Mouse (Mus musculus): ENCODE measurements at regions not wholly inside any gene's neighbourhood (a gene's known extent, or its start where the extent isn't known, plus 50 kb on each side); places are given as distances from the start of the nearest gene placed in this dataset.
A peak's percentile ranks its signal among the peaks of the same experiment; 100 is the strongest.

DNA sequence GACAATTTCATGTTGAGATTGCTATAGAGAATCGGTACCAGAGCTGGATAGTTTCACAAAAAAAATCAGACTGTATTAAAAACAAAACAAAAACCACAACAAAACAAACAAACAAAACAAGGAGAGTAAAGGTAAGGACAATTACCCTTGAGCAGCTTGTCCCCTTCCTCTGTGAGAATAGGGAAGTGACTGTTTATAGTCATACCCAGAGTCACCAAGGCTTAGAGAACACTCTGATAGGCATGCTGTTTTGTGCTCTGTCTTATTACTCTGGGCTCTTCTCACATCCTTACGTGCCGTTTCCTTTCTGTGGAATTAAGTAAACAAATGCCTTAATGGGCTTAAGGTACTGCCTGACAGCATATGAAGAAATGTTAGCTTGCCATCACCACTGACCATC is 186.7 kb upstream of the Btg1 start:
- DNase-seq = no peak

DNA sequence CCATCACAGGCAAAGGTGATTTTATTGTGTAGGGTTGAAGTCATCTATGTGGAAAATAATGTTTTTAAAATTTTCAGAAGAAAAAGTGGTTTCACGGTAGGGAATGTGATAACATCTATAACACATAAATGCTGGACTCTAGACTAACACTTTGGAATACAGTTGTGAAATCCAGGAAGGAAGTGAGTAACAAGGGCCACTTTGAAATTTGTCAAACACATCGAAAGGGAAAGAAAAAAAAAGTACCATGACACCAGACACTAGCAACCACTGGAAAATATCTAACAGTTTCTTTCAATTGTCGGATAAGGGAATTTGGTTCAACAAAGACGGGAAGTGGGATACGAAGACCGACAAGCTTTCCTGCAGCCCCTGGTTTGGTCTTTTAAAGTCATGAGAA is 181.7 kb upstream of the Btg1 start:
- no peak for DNase-seq

DNA sequence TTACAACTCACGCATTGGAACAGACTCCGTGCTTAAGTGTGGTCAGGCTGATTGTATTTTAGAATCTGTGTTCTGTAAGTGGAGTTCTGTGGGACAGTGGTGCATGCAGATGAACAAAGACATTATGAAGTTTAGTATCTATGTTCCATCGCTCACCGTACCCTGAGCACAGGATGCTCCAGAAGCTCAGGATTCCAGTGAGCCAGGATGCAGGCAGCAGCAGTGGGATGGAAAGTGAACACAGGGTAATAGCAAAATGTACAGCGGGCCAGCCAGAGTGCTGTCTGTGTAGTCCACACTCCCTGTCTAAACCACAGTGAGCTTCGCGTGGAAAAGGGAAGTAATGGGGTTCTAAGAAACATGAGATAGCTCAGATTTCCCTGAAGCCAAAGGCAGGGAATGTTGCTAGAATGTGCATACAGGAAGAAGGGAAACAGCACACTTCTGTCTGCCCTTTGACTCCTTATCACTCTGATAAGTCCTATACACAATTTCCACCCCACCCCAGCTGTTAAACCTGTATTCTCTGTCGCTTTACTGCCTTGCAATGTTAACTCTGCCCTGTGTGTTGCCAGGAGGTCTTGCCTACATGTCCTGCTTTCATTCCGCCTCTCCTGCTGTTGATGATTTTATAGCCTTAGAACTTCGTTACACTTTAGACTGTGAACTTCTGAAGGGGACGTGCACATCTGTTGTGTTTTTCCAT is 178.3 kb upstream of the Btg1 start:
- no peak for DNase-seq

DNA sequence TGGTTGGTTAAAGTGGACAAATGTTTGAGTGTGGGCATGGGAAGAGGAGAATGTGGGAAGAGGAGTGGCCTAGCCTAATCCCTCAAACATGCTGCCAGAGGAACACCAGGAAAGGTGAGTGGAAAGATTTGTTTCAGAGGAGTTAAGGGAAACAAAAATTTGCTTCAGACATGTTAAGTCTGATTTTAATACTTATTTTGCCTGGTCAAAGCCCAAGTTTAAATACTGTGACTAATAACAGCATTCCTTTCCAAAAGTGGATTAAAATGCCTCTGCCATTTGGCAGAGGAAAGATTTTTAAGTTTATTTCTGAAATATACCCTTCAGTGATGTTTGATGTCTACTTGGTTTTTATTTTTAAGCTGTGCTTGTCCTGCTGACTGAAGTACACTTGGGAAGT is 174.6 kb upstream of the Btg1 start:
- no peak for DNase-seq

DNA sequence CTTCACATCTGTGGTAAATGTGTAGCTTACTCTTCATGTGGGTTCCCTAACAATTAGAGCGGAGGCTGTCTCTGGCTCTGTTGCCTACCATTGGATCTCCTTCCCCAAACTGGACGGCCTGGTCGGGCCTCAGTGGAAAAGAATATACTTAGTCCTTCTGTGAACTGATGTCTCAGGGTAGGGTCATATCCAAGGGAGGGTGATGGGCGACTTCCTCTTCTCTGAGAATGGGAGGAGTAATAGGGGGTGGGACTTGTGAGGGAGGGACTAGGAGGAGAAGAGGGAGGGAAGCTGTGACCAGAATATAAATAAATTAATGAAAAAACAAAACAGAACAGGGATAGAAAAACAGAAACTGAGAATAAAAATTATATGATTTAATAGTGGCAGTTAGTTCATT is 166.5 kb upstream of the Btg1 start:
- DNase-seq = no peak

DNA sequence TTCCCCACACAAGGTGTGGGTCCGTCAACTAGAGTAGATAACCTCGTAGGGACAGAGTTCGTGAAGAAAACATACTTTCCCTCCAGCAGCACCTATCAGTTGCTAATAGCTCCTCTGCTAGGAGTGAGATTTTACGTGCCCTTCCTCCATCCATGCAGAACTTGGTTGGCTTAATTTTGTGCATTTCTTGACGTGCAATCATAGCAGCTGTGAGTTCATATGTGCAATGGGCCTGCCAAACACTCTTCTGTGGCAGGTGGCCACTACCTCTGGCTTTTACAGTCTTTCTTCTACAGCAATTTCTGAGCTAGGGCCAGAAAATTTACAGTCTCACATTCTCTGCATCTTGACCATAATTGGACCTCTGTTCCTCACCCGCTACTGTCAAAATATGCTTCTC is 161.9 kb upstream of the Btg1 start:
- no peak for DNase-seq

DNA sequence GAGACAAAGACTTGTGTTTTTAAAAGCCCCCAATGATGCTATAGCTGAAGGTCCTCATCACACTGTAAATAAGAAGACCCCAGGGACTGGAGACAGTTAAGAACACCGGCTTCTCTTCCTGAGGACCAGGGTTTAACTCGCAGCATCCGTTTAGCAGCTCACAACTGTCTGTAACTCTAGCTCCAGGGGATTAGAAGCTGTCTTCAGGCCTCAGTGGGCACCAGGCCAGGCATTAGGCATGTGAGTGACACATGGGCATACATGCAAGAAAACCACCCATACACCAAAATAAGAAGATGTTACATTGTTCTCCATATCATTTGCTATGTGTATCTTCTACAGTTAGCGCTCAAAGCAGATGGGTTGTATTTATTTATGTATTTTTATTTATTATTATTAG is 158.3 kb upstream of the Btg1 start:
- DNase-seq = no peak

DNA sequence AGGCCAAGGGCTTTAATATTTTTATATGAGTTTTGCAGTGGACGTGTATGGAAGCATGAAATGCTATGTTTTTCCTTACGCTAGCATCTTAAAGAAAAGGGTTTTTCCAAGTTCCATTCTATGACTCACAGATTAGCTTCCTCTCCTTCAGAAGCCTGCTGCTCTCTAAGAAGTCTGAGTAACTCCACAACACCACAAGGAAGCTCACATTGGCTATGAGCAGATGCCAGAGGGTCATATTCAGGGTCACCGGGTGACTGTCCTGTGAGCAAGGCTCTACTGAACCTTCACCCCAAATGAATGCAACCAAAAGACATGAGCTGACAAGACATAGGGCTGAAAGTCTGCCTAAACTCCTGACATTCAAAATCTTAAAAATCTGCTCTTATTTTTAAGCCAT is 157.6 kb upstream of the Btg1 start:
- DNase-seq = no peak

DNA sequence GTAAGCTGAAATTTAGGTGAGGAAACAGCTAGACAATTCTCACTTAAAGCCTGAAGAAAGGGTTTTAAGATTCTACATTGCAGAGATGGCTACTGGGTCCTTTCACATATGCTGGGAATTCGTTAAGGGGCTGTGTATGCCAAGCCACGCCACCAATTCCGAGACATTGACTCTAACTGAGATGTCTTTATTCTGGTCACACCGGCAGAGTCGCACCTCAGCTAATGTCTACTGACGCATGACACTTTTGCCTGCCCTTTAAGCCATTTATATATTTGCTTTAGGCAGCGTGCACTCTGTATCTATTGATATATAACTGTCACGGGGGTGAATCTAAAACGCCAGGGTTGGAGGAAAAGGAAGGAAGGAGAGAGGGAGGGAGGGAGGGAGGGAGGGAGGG is 156.7 kb upstream of the Btg1 start:
- no peak for DNase-seq

DNA sequence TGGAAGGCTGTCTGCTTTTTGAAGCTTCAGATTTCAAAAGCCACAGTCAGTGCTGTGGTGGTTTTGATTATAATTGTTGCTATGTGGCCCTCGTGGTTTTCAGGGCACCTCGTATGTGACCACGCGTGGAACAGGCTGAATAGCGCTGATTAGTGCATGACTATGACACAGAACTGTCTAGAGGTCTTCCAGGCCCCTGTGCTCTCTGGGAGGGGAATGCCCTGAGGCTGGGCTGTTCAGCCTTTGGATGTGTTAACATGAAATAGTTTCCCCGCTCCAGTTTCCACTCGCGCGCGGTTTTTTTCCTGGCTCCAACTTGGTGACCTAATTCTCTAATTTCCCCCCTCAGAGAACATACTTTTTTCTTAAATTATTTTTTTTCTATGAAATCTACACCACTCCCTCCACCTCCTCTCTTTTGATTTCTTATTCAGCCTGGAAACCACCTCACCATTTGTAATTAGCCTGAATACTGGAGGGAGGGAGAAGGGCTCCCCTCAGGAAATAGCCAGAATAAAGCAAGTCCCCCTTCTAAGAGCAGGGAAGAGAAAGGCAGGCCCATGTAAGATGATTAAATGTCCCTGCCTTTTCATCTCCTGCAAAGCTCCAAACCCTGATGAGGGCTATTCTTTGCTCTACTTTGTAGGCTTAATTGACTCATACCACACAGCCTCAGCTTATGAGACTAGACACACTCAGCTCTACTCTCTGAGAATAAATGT is 156.0 kb upstream of the Btg1 start:
- DNase-seq = no peak

DNA sequence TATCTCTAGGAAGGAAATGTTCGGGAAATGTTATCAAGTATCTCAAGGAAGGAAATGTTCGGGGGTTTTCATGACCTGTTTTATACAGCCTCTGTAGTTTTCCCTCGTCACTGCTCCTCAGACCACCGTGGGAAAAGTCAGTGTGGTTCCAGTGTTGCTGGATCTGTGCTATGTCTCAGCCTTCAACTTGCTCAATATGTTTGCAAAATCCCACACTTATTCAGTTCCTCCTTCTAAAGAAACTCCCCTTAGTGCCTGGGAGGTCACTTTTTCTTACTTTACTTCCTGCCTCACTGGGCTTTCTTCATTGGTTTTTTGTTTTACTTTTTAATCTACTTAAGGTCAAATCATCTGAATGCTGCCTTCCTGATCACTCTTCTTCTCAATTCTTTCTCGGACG is 150.8 kb upstream of the Btg1 start:
- DNase-seq = no peak

DNA sequence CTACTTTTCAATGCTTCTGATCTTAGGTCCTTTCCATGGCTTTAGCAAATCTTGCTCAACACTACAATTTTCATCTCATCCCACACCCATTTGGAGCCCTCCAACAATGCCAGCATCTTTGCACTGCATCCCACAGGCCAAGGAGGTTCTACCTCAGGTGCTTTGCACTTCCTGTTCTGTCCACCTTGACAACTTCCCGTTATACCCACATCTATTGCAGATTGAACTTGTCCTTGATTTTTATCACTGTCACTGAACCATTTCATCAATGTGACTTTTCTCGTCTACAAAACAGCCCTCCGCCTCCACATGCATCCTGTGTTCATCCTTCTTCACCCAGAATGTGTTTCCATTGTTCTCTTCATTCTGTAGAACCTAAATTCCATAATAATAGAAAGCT is 150.0 kb upstream of the Btg1 start:
- DNase-seq = no peak

DNA sequence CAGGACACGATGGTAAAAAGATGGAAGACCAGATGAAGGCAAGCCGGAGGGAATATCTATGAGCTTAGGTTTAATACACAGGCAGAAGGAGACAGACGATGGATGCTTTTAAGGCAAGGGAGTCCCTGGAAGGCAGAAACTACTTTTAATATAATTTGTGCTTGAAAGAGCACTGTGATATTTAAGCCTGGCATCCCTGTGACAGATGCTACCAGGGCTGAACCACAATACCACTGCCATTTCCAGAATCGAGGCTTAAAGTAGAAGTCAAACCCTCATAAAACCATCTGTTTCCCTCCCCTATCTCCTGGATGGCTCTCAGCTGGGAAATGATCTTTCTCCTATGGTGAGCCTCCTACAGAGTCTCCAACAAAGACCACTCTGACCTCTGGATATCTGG is 149.1 kb upstream of the Btg1 start:
- no peak for DNase-seq

DNA sequence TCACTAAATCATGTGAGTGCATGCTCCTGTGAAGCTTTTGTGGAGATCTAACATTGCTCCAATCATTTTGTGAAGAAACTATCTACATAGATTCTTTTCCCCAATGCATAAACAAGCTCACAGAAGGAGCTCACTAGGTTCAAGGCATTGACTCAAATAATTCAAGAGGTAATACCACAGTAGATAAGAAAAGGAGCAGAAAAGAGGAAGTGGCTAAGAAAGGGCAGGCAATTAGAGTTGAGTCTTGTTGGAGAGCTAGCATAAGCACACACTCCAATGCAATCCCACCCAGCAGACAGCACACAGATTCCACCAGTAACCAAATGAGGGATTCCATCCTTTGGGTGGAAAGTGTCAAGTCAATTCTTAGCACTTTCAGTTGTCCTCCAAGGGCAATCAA is 145.3 kb upstream of the Btg1 start:
- DNase-seq = no peak

DNA sequence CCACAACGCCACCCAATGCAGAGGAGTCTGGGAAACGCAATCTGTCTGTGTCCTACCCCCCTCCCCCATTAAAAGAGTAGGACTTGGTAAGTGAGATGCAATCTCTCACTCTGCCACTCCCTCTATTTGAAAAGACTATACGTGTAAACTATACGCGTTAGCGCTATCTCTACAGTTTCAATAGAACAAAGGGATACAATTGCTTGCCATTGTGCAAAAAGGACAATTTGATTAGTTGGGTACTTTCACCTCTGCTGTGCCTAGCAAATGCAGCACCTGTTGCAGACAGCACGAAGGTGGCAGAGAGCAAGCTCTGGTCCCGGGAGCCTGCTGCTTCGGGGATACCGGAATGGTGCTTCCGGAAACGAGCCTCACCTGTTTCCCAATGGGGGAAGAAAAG is 137.5 kb upstream of the Btg1 start:
- DNase-seq = no peak

DNA sequence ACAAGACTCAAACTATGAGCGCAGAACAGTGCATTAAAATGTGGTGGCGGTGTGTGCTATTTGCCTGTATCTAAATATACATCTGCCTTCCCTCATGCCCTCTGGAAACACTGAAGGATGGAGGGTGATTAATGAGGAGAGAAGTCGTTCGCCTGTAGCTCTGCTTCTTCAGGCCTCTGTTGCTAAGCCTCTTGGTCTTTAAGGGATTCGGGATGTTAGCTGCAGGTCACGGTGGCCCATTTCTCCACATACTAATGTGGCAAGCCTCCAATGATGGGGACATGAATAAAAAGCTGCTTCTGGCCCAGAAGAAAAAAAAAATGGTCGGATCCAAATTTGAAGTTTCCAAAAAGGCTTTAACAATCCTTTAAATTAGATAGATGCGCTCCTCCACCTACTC is 137.0 kb upstream of the Btg1 start:
- no peak for DNase-seq

DNA sequence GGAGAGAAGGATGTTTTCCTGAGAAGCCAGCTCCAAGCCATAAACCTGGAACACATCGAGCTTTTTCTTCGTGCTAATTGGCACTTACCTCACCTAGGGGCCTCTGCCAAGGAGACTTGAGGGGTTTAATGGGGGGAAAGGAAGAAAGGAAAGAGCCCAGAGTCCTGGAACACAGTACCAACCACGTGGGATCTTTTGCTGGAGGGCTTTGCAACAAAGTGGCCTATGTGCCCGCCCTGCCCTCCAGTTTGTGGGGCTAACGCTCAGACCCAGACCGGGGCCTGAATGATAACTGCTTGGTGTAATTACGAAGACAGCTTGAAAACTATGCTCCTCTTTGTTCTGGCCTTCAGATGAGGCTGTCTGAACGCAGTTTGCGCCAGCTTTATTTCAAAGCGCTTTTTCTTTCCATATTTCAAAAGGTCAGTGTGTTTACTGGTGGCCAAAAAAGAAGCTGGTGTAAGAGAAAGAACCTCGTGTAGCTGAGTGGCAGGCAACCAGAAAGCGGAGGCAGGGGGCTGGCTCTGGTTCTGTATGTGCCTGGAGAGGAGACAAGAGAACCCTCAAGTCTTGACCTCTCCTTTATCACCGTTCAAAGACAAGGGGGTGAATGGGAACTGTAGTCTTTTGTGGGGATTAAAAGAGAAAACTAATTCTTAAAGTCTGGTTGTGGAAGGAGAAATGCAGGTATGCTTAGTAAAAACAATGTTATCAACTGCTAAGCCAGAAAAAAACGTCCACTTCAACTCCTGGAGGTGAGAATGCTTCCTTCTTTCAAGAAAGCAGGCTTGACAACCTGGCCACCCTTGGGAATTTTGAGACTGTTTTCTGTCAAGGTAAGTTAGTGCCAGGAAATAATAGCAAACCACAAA is 136.1 kb upstream of the Btg1 start:
- peak; percentile 10 for DNase-seq

DNA sequence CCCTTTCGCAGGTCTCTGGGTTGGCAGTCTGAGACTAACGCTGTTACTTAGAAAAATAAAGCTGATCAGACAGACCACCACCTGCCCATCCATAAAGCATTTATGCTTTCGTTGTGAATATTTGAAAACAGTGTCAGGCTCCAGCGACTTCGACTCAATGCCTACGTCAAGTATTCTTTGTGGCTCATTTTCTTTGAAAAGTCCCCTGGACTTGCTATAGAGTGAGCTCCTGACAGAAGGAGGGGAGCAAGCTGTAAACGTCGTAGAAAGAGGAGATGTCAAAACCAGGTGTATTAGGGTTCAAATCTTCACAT is 135.5 kb upstream of the Btg1 start:
- no peak for DNase-seq

DNA sequence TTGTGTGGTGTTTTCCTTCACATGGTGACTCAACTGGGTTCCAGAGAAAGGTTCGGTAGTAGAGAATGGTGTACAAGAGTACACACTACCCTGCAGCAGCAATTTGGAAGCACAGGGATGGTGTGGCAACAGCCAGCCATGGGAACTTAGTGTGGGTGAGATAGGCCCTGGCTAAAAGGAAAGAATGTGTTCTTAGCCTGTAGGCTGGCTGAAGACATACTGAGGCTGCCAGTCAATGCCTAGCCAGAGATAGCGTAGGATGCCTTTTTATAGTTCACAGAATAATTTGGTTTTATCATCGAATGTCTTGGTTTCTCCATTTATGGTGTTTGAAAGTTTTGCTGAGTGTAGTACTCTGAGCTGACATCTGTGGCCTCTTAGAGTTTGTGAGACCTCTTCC is 130.1 kb upstream of the Btg1 start:
- no peak for DNase-seq

DNA sequence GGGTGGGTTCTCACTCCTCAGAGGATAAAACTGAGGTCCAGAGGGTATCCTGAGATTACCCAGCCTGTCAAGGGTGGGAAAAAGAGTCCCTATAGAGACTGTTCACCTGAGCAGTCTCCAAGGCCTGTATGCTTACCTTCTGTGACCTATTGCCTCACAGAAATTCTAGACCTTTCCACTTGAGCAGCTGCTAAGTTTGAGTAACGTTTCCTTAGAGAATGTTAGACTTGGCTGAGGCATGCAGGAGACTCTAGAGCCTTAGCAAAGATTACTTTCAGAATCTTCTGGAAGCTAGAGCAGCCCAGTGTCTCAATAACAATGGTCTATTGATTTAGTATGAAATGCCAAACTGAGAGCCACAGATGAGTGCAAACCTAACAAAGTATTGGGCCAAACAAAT is 123.1 kb upstream of the Btg1 start:
- DNase-seq = no peak

DNA sequence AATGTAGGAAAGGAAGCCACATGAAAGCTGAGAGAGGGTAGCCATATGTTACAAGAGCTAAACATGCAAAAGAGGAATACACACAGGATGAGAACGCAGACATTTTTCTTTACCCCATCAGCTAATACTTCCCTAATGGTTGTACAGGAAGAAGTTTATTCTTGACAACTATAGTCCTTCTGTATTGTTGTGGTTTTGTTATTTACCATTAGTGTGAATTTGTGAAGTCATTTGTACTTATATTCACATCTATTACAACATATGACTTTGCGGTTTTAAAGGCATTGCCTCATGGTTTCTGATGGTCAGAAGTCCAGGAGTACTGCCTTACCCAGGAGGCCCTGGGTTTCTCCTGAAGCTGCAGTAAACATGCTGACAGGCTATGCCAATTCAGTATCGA is 120.1 kb upstream of the Btg1 start:
- no peak for DNase-seq

DNA sequence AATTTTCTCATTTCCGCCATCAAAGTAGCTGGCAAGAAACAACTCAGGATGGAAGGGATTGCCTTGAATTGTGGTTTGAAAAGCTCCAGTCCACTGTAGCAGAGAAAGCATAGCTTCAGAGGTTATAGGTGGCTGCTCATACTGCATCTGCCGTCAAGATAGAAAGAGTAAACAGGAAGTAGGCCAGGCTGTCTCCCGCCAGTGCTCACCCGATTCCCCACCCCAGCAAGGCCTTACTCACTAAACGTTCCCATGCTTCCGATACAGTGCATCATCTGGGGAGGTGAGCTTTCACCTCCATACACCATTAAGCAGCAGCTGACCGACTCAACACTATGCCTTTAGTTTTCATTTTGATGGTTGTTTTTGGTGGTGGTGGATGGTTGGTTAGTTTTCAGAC is 119.3 kb upstream of the Btg1 start:
- DNase-seq = no peak

DNA sequence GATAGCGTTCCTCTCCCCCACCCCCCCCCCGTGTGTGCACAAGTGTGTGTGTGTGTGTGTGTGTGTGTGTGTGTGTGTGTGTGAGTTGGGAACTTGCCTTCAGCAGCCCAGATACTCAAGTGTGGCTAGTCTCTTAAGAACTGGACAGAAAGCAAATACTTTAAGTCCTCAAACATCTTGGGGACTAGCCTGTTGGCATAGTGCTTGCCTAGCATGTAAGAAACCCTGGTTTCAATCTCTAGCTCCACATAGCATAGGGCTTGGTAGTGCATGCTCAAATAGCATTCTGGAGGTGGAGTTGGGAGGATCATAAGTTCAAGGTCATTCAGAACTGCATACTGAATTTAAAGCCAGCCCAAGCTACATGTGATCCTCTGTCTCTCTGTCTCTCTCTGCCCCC is 117.5 kb upstream of the Btg1 start:
- DNase-seq = no peak
